Mouse (Mus musculus): Measurements from ENCODE around the gene Ttc7.
A peak's percentile ranks its signal among the peaks of the same experiment; 100 is the strongest.

Gene Ttc7

DNA sequence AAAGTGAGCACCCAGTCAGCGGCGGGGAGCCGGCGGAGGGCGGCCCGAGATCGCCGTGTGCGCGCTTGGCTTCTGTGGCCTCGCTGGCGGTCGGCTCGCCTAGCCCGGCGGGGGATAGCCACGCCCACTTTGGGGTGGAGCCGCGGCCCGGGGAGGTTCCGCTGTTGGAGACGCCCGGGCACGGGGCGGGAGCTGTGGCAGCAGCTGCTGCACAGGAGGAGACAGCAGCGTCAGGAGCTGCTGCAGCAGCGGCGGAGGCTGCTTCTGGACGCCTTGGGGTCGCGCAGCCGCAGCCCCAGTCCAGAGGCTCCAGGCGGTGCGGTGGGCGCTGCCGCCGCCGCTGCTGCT, at the start of gene Ttc7:
Ttc7 (plus strand) TSS at position 181 of the 348 bp plus-strand sequence.
- peak; percentile 98 to 99 for DNase-seq

GRCm38 (mm10) chr17:87235019-87235418, 47.7 kb upstream of the Ttc7 start:
- no peak for DNase-seq

GRCm38 (mm10) chr17:87236725-87237650, 45.7 kb upstream of the Ttc7 start:
- DNase-seq: peak; percentile 29 to 54

- no peak for DNase-seq
Observed at GRCm38 (mm10) chr17:87237826-87238225, 44.9 kb upstream of the Ttc7 start.

DNA sequence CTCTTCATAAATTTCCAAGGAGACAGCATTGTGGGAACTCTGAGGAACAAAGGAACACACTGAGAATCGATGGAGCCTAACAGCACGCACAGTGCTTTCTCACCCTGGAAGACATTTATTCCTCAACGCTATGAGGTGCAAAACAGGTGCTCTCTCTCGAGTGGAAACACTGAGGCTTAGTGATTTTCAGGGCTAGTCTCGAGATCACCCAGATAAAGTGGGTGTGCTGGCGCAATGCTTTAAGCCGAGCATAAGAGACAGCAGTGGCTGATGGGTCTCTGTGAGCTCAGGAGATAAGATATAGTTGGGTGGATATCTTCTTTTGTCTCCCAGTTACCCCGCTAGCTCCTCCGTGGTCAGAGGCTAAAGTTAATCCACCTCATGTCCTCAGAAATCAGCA, 36.6 kb upstream of the Ttc7 start:
- DNase-seq: no peak

DNA sequence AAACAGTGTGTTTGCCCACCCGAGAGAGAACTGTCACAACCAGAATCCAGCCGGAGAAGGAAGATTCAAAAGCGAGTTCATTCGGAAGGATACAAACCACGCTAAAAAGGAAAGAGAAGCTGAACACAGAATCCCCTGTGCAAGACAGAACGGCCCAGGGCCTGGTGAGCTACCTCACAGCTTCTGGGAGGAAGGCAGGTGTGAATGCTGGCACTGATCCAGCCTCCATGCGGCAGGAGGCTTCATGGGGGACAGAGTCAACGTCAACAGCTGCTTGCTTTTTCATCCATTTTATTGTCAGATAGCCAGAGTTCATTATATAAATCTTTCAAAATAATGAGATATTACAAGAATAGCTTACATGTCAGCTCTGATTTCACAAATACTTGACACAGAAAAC, 28.3 kb upstream of the Ttc7 start:
- DNase-seq: no peak

DNA sequence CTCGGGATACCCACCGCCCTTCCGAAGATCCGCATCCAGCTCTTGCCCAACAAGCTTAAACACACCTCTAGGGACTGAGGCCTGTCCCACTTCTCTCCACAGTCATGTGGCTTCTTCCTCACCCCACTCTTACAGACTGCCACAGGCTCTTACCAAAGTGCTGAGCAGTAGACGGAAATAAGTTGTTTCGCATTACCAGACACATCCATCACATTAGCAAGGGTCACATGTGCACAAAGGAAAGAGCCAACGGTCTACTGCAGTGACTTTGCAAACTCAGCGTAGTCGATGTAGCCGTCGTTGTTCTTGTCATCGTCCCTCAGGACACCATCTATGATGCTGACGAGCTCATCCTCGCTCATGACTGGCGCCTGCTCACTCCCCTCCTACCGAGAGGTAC, 27.0 kb upstream of the Ttc7 start:
- DNase-seq: no peak

DNA sequence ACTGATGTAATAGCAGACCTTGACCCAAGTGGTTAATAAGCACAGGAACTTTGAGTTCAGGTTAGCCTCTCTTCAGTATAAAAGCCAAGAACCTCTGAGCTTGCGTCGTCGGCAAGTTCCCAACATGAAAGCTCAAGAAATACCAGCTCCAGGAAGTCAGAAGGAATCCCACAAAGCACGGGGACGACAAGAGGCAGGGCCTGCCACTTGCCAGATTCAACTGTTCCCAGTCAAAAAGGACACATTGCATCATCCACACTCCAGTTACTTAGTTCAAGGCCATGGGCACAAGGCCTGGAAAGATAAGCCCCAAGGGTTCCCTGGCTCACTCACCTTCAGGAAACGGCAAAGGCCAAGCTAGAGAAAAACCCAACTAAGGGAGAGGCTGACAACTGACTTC, 19.3 kb upstream of the Ttc7 start:
- peak; percentile 67 to 77 for DNase-seq

GRCm38 (mm10) chr17:87264054-87264830, 18.4 kb upstream of the Ttc7 start:
- DNase-seq: no peak

DNA sequence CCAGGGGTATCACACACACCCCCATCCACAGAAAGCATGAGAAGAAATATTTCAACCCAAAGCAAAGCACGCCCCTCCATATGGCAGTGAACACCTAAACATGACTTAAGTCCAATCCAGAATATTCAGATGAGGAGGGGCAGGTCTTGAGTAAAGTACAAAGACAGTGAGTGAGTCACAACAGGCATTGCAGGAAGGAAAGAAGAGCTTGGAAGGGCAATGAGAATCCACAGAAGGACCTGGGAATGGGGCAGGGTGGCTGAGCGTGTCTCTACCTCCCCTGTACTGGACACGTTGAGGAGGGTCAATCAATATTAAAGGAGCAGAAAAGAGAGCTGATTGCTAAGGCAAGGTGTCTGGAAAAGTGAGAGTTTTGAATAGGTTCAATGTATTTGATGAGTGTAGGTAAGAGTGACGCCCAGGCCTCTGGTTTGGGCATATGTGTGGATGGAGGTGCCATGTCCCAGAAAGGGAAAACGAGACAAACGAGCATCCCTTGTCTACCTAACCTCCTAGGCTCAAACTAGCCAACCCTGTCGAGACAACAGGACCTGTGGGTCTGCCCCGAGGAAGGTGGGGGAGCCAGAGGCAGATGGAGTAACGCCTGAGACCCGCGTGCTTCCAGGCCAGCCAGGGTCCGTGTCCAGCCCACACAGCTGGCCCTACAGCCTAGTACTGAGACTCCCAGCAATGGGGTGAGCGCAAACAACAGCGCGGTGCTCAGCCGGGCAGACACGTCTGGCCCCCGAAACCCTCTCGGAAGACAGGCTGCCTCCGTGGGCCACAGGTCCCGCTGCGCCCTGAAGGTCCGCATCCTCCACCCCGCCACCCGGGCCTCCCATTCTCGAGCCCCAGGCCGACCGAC, 17.5 kb upstream of the Ttc7 start:
- no peak for DNase-seq

GRCm38 (mm10) chr17:87265792-87266186, 16.9 kb upstream of the Ttc7 start, which contains the start of gene Mcfd2:
TSS of gene Mcfd2 (minus strand) at chr17:87265935.
- peak; percentile 95 to 96 for DNase-seq

- DNase-seq: no peak
Observed at GRCm38 (mm10) chr17:87269454-87269853, 13.2 kb upstream of the Ttc7 start.

DNA sequence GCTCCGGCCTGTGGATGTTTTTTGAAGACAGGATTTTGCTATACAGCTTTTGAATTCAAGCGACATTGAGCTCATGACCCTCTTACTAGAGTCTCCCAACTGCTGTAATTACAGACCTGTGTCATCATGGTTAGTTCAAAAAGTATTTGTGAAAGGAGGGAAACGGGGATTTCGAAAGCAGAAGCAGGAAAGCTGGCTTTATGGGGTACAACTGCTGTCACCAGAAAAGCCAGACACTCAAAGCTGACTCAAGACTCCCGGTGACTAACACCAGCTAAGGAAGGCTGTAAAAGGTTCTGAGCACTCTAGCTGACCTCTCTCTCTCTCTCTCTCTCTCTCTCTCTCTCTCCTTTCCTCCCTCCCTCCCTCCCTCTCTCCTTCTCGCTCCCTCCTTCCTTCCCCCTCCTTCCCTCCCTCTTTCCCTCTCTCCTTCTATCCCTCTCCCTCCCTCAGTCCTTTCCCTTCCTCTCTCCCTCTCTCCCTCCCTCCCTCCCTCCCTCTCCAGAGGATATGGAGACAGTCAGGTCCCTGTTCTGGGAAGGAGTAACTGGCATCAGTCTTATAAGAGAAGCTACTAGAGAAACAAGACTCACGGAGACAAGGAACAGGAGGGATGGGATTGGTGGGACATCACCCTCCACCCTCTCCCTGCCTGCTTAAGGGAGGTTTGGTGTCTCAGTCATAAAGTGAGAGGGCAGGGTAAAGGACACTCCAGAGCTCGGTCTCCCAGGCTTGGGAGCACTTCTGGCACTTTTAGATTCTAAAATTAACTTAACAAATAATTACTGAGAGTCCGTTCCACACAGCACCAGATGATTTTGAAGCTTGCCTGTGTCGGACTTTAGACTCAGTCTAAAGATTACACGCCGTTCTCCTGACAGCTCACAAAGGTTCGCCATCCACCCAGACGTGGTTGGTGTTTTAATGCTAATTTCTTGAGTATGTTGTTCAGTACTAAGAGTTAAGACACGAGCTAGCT, 7.0 kb upstream of the Ttc7 start:
- no peak for DNase-seq

- peak; percentile 97 to 98 for DNase-seq
Observed at GRCm38 (mm10) chr17:87282007-87282705, 530 bp upstream of the Ttc7 start.

- DNase-seq: peak; percentile 59 to 67
Observed at GRCm38 (mm10) chr17:87283055-87283754, 519 bp downstream of the Ttc7 start.

- DNase-seq: peak; percentile 63 to 70
Observed at GRCm38 (mm10) chr17:87283755-87284481, 1.2 kb downstream of the Ttc7 start.

GRCm38 (mm10) chr17:87284482-87285040, 1.9 kb downstream of the Ttc7 start:
- no peak for DNase-seq

GRCm38 (mm10) chr17:87285731-87286465, 3.2 kb downstream of the Ttc7 start:
- DNase-seq: peak; percentile 44 to 62
